Mouse (Mus musculus): ENCODE results near the gene Jkamp.

Jkamp gene

DNA sequence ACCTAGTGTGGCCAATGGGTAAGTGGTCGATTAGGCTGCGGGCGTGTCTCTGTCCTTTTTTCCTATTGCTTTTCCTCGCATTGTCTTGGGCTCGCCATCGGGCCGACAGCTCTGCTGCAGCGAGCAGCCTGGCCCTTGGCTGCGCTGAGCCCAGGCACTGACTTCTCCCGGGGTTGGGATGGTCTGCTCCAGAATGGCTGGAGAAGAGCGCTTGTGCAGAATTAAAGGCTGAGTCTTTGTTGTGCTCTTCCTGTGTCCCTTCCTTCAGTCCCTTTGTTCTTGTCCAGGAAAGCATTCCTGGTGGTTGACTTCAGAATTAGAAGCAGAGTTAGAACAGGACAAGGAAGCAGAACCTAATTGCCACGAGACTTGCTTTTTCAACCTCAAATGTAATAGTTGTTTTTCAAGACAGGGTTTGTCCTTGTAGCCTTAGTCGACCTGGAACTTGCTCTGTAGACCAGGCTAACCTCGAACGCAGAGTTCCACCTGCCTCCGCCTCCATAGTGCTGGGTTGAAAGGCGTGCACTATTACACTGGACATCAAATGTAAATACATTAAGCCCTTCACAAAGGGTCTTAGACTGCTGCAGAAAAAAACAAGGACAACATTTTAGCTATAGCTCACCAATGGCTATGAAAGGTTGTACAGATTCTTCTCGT lies 907 bp downstream of the Jkamp start:
- DNase-seq, result no peak

DNA sequence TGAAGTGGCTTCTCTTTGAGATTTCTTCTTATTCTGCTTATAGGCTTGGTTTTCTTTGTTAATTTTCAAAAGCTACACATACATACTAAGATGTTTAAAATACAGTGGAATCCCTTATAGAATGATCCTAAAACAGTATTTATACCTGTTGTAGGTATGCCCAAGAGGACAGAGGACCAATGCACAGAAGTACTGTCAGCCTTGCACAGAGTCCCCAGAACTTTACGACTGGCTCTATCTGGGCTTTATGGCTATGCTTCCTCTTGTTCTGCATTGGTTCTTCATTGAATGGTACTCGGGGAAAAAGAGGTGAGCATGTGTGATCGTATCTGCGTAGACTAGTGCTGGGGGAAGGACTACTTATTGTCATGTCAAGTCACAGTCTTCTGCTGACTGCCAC lies 4.4 kb downstream of the Jkamp start:
- DNase-seq, result no peak

DNA sequence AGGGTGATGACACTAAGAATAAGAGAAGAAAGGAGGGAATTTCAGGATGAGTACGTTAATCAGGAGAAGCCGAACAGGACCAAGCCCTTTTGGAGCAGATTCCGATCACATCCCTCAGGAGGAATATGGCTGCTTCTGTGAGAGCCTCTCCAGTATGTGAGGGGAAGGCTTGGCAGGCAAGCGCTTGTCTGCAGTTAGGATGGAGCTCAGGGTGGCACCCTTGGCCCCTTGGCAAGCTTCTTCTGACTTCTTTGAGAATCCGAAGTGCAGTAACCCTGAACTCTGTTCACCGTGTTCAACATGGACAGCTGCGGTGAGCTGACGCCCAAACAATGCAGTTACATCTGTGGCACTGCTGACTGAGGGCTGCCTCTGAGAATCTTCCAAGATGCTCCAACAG lies 11.6 kb downstream of the Jkamp start:
- no peak for DNase-seq

DNA sequence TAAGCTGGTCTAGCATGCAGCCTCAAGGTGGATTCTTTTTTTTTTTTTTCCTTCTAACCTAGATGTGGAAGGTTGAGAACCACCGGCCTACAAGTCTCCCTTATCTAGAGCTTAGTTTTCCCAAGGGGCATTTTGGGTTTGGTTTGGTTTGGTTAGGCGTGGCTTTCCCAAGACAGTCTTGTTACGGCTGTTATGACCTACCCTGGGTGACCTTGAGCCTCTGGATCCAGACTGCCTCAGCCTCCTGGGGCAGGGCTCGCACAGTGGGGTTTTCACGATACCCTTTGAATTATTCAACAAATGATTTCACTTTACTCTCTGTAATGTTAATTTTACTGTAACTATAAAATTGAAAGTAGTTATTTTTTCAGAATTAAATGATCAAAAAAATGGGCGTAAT lies 17.4 kb downstream of the Jkamp start:
- DNase-seq, result no peak

DNA sequence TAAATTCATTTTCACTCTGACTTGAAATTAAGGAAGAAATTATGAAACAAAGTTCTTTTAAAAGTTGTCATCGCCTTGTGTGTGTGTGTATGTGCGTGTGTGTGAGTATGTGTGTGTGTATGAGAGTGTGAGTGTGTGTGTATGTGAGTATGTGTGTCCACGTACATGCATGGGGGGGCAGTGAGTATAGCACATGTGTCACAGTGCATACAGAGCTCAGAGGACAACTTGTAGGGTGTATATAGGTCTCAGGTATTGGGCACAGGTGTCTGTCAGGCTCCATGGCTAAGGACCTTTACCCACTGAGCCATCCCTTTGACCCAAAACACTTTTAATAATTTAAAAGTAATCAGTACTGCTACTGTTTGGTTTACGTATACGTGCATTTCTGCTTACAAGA lies 18.6 kb downstream of the Jkamp start:
- no peak for DNase-seq

DNA sequence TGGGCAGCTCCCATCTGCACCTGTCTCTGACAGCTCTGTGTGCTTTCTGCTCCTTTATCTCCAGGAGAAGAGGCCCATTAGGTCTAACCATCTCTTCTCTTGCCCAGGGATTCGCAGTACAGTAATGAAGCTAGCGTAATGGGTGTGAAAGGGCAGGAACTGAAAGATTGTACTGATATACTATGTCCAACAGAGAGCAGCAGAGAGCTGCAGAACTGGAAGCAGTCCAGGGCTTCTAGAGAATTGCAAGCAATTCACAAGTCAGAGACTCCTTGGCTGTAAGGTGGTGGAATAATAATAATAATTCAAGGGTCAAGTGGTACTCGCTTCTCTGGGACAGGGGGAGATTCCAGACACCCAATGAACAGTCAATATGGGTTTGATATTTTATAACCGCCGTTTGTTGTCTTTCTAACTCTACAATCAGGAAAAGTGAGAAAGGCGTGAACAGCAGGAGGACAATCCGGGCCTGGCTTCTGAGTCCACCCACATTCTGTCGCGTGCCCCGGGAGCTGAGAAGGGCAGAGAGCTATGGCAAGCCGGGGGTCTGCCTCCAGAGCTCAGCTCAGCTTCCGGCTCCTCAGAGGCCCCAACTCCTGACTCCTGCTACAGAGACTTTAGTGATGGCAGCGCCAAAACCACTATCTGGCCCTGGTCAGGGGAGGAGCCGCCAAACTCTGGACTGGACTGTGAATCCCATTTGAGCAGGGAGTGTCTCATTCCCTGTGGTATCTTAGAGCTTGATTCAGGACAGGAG lies 19.3 kb downstream of the Jkamp start:
- DNase-seq, result peak; percentile 60

DNA sequence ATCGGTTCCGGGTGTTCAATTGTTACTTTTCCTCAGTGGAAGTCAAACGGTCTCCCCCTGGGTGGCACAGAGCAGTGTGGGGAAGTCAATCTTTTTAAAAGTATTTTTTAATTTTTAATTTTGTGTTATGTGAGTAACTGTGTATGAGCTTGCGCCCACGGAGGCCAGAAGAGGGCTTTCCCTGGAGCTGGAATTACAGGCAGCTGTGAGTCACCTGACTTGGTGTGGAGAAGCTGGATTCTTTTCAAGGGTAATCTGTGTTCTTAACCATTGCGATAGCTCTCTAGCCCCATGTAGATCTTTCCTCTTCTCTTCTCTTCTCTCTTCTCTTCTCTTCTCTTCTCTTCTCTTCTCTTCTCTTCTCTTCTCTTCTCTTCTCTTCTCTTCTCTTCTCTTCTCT lies 29.7 kb downstream of the Jkamp start:
- DNase-seq, result no peak

DNA sequence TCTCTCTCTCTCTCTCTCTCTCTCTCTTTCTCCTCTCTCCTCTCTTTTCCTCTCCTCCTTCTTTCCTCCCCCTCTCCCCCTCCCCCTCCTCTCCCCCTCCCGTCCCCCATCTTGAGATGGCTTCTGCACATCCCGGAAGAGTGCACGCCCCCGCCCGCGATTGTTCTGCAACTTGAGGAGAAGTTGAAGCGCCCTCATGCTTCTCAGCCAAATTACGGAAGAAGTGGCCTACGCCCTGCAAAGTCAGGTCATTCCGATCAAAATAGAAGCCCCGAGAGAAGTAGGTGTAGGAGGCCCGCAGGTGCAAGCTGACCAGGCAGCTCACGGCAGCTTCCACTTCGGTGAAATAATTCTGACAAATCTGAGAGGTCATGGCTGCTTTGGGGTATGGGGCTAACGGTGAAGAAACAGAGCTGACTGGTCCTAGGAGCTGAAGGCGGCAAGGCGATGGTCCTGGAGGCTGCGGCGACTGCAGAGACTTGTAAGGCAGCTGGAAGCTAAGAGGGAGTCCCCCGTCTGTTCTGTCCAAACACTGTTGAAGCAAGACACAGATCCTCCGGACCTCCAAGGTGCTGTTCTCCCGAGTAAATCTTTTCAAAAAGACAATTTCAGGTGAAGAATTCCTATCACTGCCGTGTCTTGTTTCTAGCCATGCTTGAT lies 30.4 kb downstream of the Jkamp start:
- no peak for DNase-seq

DNA sequence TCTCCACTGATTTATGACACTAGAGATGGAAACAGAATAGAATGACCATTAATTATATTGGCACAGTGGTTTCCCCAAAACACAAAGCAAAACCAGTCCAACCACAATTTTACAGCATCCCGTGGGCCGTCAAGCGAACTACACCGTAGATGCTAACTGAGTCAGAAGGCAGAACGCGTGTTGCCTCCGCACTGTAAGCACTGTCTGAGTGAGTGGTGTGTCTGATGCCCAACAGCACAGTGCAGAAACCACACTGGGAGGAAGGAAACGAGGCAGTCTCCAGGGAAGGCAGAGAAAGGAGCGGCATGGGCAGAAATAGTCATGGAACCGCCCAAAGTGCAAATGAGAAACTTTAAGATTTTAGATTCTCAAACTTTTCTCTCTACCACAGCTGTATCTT lies 43.8 kb downstream of the Jkamp start:
- no peak for DNase-seq

DNA sequence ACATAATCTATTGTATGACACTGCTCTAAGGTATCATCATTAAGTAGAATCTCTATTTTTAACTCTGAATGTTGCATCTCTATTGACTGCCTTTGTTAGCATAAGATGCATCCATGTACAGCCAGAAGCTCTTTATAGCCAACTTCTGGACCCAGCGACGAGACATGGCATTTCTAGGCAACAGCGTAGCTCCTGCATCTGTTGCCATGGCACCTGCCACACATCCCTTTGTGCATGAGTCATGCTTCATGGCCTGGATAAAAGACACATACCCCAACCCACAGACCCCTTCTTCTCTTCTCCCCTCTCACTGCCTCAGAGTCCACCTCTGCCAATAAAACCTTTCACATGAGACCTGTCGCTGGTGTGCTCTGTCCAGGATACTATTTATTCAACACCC lies 65.4 kb downstream of the Jkamp start:
- no peak for DNase-seq

Measured in right cerebral cortex, postnatal 4 days (tissue).